Mouse (Mus musculus) CD8-positive naive resting alpha-beta T cell, adult 2 months (primary cell): ENCODE data around the gene Adat3.
"Not testable (repeated sequence)": the region's sequence is repeated elsewhere in the genome, so short reads cannot be mapped to it uniquely, and the experiment has no call there.

Experiments used
- DNase-seq, 2 experiments: peaks; one replicate each; pipeline ENCODE4 v3.0.0; 2022; ENCODE audit warnings: low read depth in 2 of 2, low spot score in 2 of 2

The Adat3 gene

GRCm38 (mm10) chr10:80578131-80578750 is 24.4 kb upstream of the Adat3 start:
- DNase-seq: peak; percentile 77 to 84

GRCm38 (mm10) chr10:80578911-80579310 is 23.8 kb upstream of the Adat3 start:
- DNase-seq: peak; percentile 69 to 78

- no peak for DNase-seq
Observed at GRCm38 (mm10) chr10:80583047-80583446, 19.6 kb upstream of the Adat3 start.

GRCm38 (mm10) chr10:80584045-80584488 is 18.6 kb upstream of the Adat3 start:
- DNase-seq: no peak

- DNase-seq: no peak
Observed at GRCm38 (mm10) chr10:80584642-80585552, 17.8 kb upstream of the Adat3 start.

- DNase-seq: no peak
Observed at GRCm38 (mm10) chr10:80585581-80585980, 17.1 kb upstream of the Adat3 start.

- DNase-seq: no peak
Observed at GRCm38 (mm10) chr10:80586407-80587304, 16.0 kb upstream of the Adat3 start.

GRCm38 (mm10) chr10:80587305-80587657 is 15.4 kb upstream of the Adat3 start:
- DNase-seq: no peak

- peak in 1 of 2 experiments; percentile 29 for DNase-seq
Observed at GRCm38 (mm10) chr10:80589127-80589878, 13.4 kb upstream of the Adat3 start.

- DNase-seq: peak; percentile 89 to 92
Observed at GRCm38 (mm10) chr10:80589879-80590854, 12.5 kb upstream of the Adat3 start, which contains the start of gene Abhd17a. TSS of gene Abhd17a (minus strand) at chr10:80590341.

- no peak for DNase-seq
Observed at GRCm38 (mm10) chr10:80596318-80596717, 6.4 kb upstream of the Adat3 start.

- DNase-seq: no peak
Observed at GRCm38 (mm10) chr10:80603364-80603763, 684 bp downstream of the Adat3 start.

GRCm38 (mm10) chr10:80604001-80604509 is 1.4 kb downstream of the Adat3 start:
- no peak for DNase-seq

- DNase-seq: no peak
Observed at GRCm38 (mm10) chr10:80604988-80605387, 2.3 kb downstream of the Adat3 start.

- DNase-seq: not testable (repeated sequence)
Observed at GRCm38 (mm10) chr10:80605721-80606120, 3.0 kb downstream of the Adat3 start, which contains the start of gene Gm49322. TSS of gene Gm49322 (plus strand) at chr10:80606021.

GRCm38 (mm10) chr10:80606306-80606705 is 3.6 kb downstream of the Adat3 start:
- DNase-seq: peak in 1 of 2 experiments; percentile 33

GRCm38 (mm10) chr10:80606737-80607350 is 4.2 kb downstream of the Adat3 start:
- DNase-seq: no peak

- no peak for DNase-seq
Observed at GRCm38 (mm10) chr10:80608435-80608834, 5.8 kb downstream of the Adat3 start.
